Comparison of ENCODE assay signal across 8 mouse cellular contexts in the genomic region with DNA sequence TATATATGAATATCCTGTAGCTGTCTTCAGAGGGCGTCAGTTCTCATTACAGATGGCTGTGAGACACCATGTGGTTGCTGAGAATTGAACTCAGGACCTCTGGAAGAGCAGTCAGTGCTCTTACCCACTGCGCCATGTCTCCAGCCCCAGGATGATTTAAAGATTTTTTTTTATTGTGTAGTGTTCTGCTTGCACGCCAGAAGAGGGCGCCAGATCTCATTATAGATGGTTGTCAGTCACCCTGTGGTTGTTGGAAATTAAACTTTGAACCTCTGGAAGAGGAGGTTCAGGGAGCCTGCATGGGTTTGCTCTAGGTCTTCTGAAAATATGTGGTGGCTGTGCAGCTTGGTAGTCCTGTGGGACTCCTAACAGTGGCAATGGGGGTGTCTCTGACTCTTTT. TPM values are rescaled to one million over a fixed set of nuclear protein-coding genes. Genes with fewer than 3 reads are reported as not detected.
DNase-seq lines count a peak whose midpoint lies in the region; ATAC-seq and TF ChIP-seq lines count a peak whose summit lies in the region.

No protein-coding gene starts in this region.

- H3K4me2 ChIP-seq in hindbrain, postnatal 0 days (ENCODE audit: low read depth, low read length) = no peak overlapping the region
- H3K4me2 ChIP-seq in hindbrain, embryonic 12.5 days (replicated peaks) = no peak overlapping the region
- no peak overlapping the region for H3K4me2 ChIP-seq in lung, postnatal 0 days (replicated peaks; ENCODE audit: low read depth, low read length)

- H3K36me3 ChIP-seq in hindbrain, postnatal 0 days (ENCODE audit: insufficient read depth, low read length) = no peaks in the 10 kb centered on the region
- no peaks in the 10 kb centered on the region for H3K36me3 ChIP-seq in hindbrain, embryonic 12.5 days
- H3K36me3 ChIP-seq in lung, postnatal 0 days (ENCODE audit: insufficient read depth, low read length) = no peaks in the 10 kb centered on the region
- no peaks in the 10 kb centered on the region for H3K36me3 ChIP-seq in splenic B cell, adult 2 months (ENCODE audit: control insufficient read depth, insufficient read depth, low read length, poor library complexity, severe bottlenecking)

- 33% methylated on average over 4 of the region's 4 CpGs for WGBS in hindbrain, postnatal 0 days
- 33% methylated on average over 4 of the region's 4 CpGs for WGBS in hindbrain, embryonic 12.5 days
- 26% methylated on average over 4 of the region's 4 CpGs for WGBS in lung, postnatal 0 days

- no peaks in the 10 kb centered on the region for H3K27me3 ChIP-seq in hindbrain, postnatal 0 days (ENCODE audit: insufficient read depth, low read length)
- H3K27me3 ChIP-seq in hindbrain, embryonic 12.5 days = no peaks in the 10 kb centered on the region
- no peaks in the 10 kb centered on the region for H3K27me3 ChIP-seq in lung, postnatal 0 days (replicated peaks; ENCODE audit: insufficient read depth, low read length)
- no peaks in the 10 kb centered on the region for H3K27me3 ChIP-seq in splenic B cell, adult 2 months (ENCODE audit: control insufficient read depth, insufficient read depth, low read length, poor library complexity, severe bottlenecking)

- no peak for DNase-seq in hindbrain, postnatal 0 days (ENCODE audit: low spot score)
- peak; percentile 43 for DNase-seq in lung, postnatal 0 days (ENCODE audit: low spot score)
- peak; percentile 81 for DNase-seq in splenic B cell, adult 2 months (ENCODE audit: low read depth, low spot score)

- ATAC-seq in hindbrain, postnatal 0 days = no peak
- no peak for ATAC-seq in hindbrain, embryonic 12.5 days (ENCODE audit: low FRiP score)
- peak; percentile 88 for ATAC-seq in CD4-positive, CD25-positive, alpha-beta regulatory T cell, adult 4 months
- peak; percentile 84 for ATAC-seq in activated CD4-positive, CD25-positive, alpha-beta regulatory T cell, adult 4 months
- peak; percentile 69 for ATAC-seq in erythroblast, adult 5-6 weeks (replicated peaks; ENCODE audit: low FRiP score, poor library complexity, severe bottlenecking)
- ATAC-seq in lung, postnatal 0 days = peak; percentile 28; the same call in 1 of the 2 replicates
- ATAC-seq in frontal cortex, adult (ENCODE audit: low TSS enrichment) = no peak

- no peak overlapping the region for H3K9ac ChIP-seq in hindbrain, postnatal 0 days (replicated peaks; ENCODE audit: low read length)
- H3K9ac ChIP-seq in hindbrain, embryonic 12.5 days = no peak overlapping the region
- H3K9ac ChIP-seq in lung, postnatal 0 days (replicated peaks; ENCODE audit: low read depth) = no peak overlapping the region

- H3K4me1 ChIP-seq in hindbrain, postnatal 0 days (ENCODE audit: insufficient read depth, low read length) = 0 out of 2 replicates have a peak, but pooled peaks cover 2% of the 10 kb centered on the region
- 0 out of 2 replicates have a peak, but pooled peaks cover 2% of the 10 kb centered on the region for H3K4me1 ChIP-seq in hindbrain, embryonic 12.5 days
- H3K4me1 ChIP-seq in lung, postnatal 0 days (ENCODE audit: insufficient read depth, low read depth, low read length) = no peaks in the 10 kb centered on the region

- no peak overlapping the region for H3K4me3 ChIP-seq in hindbrain, postnatal 0 days (ENCODE audit: low read length)
- H3K4me3 ChIP-seq in hindbrain, embryonic 12.5 days = no peak overlapping the region
- H3K4me3 ChIP-seq in lung, postnatal 0 days (ENCODE audit: low read depth, low read length) = no peak overlapping the region

- no peaks in the 10 kb centered on the region for H3K9me3 ChIP-seq in hindbrain, postnatal 0 days (ENCODE audit: low read length)
- H3K9me3 ChIP-seq in hindbrain, embryonic 12.5 days (replicated peaks) = no peaks in the 10 kb centered on the region
- H3K9me3 ChIP-seq in lung, postnatal 0 days (ENCODE audit: low read length) = no peaks in the 10 kb centered on the region

- H3K27ac ChIP-seq in hindbrain, postnatal 0 days = no peak overlapping the region
- H3K27ac ChIP-seq in hindbrain, embryonic 12.5 days = no peak overlapping the region
- no peak overlapping the region for H3K27ac ChIP-seq in lung, postnatal 0 days (ENCODE audit: low read length)

- TF ChIP-seq EP300 in lung, postnatal 0 days (IDR thresholded peaks at IDR 0.05) = no peak

- peak; percentile 40 for TF ChIP-seq CTCF in hindbrain, postnatal 0 days (IDR thresholded peaks at IDR 0.05; ENCODE audit: low read depth)
- peak; percentile 62 for TF ChIP-seq CTCF in lung, postnatal 0 days (IDR thresholded peaks at IDR 0.05)

RNA-seq across cellular contexts. Expression of a gene that starts 5.4 kb away (rescaled TPM):
- total RNA-seq in hindbrain, postnatal 0 days (2014; rRNA removed) = 47.4 and 56.8 TPM in 2 replicates
- 291 and 296 TPM in 2 replicates for polyA plus RNA-seq in hindbrain, postnatal 0 days (2015; fragmentation: Nextera tagmentation; extraction: Ambion mirVana)
- 547 and 563 TPM in 2 replicates for polyA plus RNA-seq in hindbrain, embryonic 12.5 days (2016; fragmentation: Nextera tagmentation; extraction: Ambion mirVana)
- polyA plus RNA-seq in CD4-positive, CD25-positive, alpha-beta regulatory T cell, adult 4 months (2017; shearing (Covaris generic)) = 100 to 1,000 TPM; 665 to 860 TPM
- polyA plus RNA-seq in activated CD4-positive, CD25-positive, alpha-beta regulatory T cell, adult 4 months (2017; shearing (Covaris generic)) = 1,000 to 10,000 TPM in 1 of 2 experiments, 100 to 1,000 TPM in 1; 658 to 1,122 TPM
- 80.1 and 87.8 TPM in 2 replicates for total RNA-seq in erythroblast, adult 5-6 weeks (2015; ENCODE audit: low replicate concordance)
- total RNA-seq in erythroblast, adult 5-6 weeks (2017; ENCODE audit: low replicate concordance) = 66.2 and 70.2 TPM in 2 replicates
- polyA plus RNA-seq in lung, postnatal 0 days (2015; fragmentation: Nextera tagmentation; extraction: Ambion mirVana) = 371 and 415 TPM in 2 replicates

RNA-seq across cellular contexts. Expression of a gene that starts 5.4 kb away (rescaled TPM):
- total RNA-seq in hindbrain, postnatal 0 days (2014; rRNA removed) = 2.1 and 3.3 TPM in 2 replicates
- 4.3 and 4.9 TPM in 2 replicates for polyA plus RNA-seq in hindbrain, postnatal 0 days (2015; fragmentation: Nextera tagmentation; extraction: Ambion mirVana)
- 3.2 and 4.1 TPM in 2 replicates for polyA plus RNA-seq in hindbrain, embryonic 12.5 days (2016; fragmentation: Nextera tagmentation; extraction: Ambion mirVana)
- 1 to 10 TPM; 2.3 to 3.4 TPM for polyA plus RNA-seq in CD4-positive, CD25-positive, alpha-beta regulatory T cell, adult 4 months (2017; shearing (Covaris generic))
- 1 to 10 TPM; 2.3 to 3.8 TPM for polyA plus RNA-seq in activated CD4-positive, CD25-positive, alpha-beta regulatory T cell, adult 4 months (2017; shearing (Covaris generic))
- 2.9 TPM in 1 of 2 replicates, not detected in the other for total RNA-seq in erythroblast, adult 5-6 weeks (2015; ENCODE audit: low replicate concordance)
- total RNA-seq in erythroblast, adult 5-6 weeks (2017; ENCODE audit: low replicate concordance) = 2.2 TPM in 1 of 2 replicates, not detected in the other
- polyA plus RNA-seq in lung, postnatal 0 days (2015; fragmentation: Nextera tagmentation; extraction: Ambion mirVana) = 1.7 and 1.8 TPM in 2 replicates

RNA-seq across cellular contexts. Expression of a gene that starts 21.2 kb away (rescaled TPM):
- total RNA-seq in hindbrain, postnatal 0 days (2014; rRNA removed) = 0.07 TPM in 1 of 2 replicates, not detected in the other
- polyA plus RNA-seq in hindbrain, postnatal 0 days (2015; fragmentation: Nextera tagmentation; extraction: Ambion mirVana) = 0.03 TPM in 1 of 2 replicates, not detected in the other
- not detected in 2 replicates for polyA plus RNA-seq in hindbrain, embryonic 12.5 days (2016; fragmentation: Nextera tagmentation; extraction: Ambion mirVana)
- under 1 TPM; 0.10 to 0.35 TPM for polyA plus RNA-seq in CD4-positive, CD25-positive, alpha-beta regulatory T cell, adult 4 months (2017; shearing (Covaris generic))
- polyA plus RNA-seq in activated CD4-positive, CD25-positive, alpha-beta regulatory T cell, adult 4 months (2017; shearing (Covaris generic)) = under 1 TPM; 0.31 to 0.60 TPM
- total RNA-seq in erythroblast, adult 5-6 weeks (2015; ENCODE audit: low replicate concordance) = not detected in 2 replicates
- not detected in 2 replicates for total RNA-seq in erythroblast, adult 5-6 weeks (2017; ENCODE audit: low replicate concordance)
- polyA plus RNA-seq in lung, postnatal 0 days (2015; fragmentation: Nextera tagmentation; extraction: Ambion mirVana) = not detected in 2 replicates

RNA-seq across cellular contexts. Expression of a gene that starts 35.9 kb away (rescaled TPM):
- total RNA-seq in hindbrain, postnatal 0 days (2014; rRNA removed) = 0.58 TPM in 1 of 2 replicates, not detected in the other
- polyA plus RNA-seq in hindbrain, postnatal 0 days (2015; fragmentation: Nextera tagmentation; extraction: Ambion mirVana) = 1.4 and 1.7 TPM in 2 replicates
- 3.3 and 5.7 TPM in 2 replicates for polyA plus RNA-seq in hindbrain, embryonic 12.5 days (2016; fragmentation: Nextera tagmentation; extraction: Ambion mirVana)
- 1 to 10 TPM; 1.6 to 1.7 TPM for polyA plus RNA-seq in CD4-positive, CD25-positive, alpha-beta regulatory T cell, adult 4 months (2017; shearing (Covaris generic))
- 1 to 10 TPM in 1 of 2 experiments, under 1 TPM in 1; 0.78 to 1.0 TPM for polyA plus RNA-seq in activated CD4-positive, CD25-positive, alpha-beta regulatory T cell, adult 4 months (2017; shearing (Covaris generic))
- total RNA-seq in erythroblast, adult 5-6 weeks (2015; ENCODE audit: low replicate concordance) = not detected in 2 replicates
- total RNA-seq in erythroblast, adult 5-6 weeks (2017; ENCODE audit: low replicate concordance) = not detected in 2 replicates
- polyA plus RNA-seq in lung, postnatal 0 days (2015; fragmentation: Nextera tagmentation; extraction: Ambion mirVana) = 2.1 and 2.9 TPM in 2 replicates

RNA-seq across cellular contexts. Expression of a gene that starts 40.8 kb away (rescaled TPM):
- total RNA-seq in hindbrain, postnatal 0 days (2014; rRNA removed) = 420 and 667 TPM in 2 replicates
- 306 and 336 TPM in 2 replicates for polyA plus RNA-seq in hindbrain, postnatal 0 days (2015; fragmentation: Nextera tagmentation; extraction: Ambion mirVana)
- polyA plus RNA-seq in hindbrain, embryonic 12.5 days (2016; fragmentation: Nextera tagmentation; extraction: Ambion mirVana) = 455 and 463 TPM in 2 replicates
- 100 to 1,000 TPM; 677 to 841 TPM for polyA plus RNA-seq in CD4-positive, CD25-positive, alpha-beta regulatory T cell, adult 4 months (2017; shearing (Covaris generic))
- polyA plus RNA-seq in activated CD4-positive, CD25-positive, alpha-beta regulatory T cell, adult 4 months (2017; shearing (Covaris generic)) = 1,000 to 10,000 TPM in 1 of 2 experiments, 100 to 1,000 TPM in 1; 759 to 1,222 TPM
- total RNA-seq in erythroblast, adult 5-6 weeks (2015; ENCODE audit: low replicate concordance) = 50.9 and 58.1 TPM in 2 replicates
- total RNA-seq in erythroblast, adult 5-6 weeks (2017; ENCODE audit: low replicate concordance) = 40.6 and 55.3 TPM in 2 replicates
- 456 and 470 TPM in 2 replicates for polyA plus RNA-seq in lung, postnatal 0 days (2015; fragmentation: Nextera tagmentation; extraction: Ambion mirVana)

Comparison
In these comparisons a context has a peak if more than half of its experiments do, and no peak if none do; other contexts are left out.
1. ATAC-seq: peak in CD4-positive, CD25-positive, alpha-beta regulatory T cell, adult 4 months (single experiment), activated CD4-positive, CD25-positive, alpha-beta regulatory T cell, adult 4 months (single experiment), erythroblast, adult 5-6 weeks (single experiment) and lung, postnatal 0 days (single experiment); none in hindbrain, postnatal 0 days (single experiment), hindbrain, embryonic 12.5 days (single experiment) and frontal cortex, adult (single experiment).